Mouse (Mus musculus) left cerebral cortex, postnatal 14 days (tissue): Measurements from ENCODE around the gene Leng9. TPM values are rescaled to one million over a fixed set of nuclear protein-coding genes. Genes with fewer than 3 reads are reported as not detected.

Source experiments
- DNase-seq, 2 experiments: peaks; one replicate each; pipeline ENCODE4 v3.0.0; 2021 to 2022; ENCODE audit warnings: low spot score in 2 of 2, mixed read lengths in 1 of 2
- intact Hi-C: fragments of 180-260 bp; cut with DNase I; formaldehyde crosslinking; loops from one replicate; pipeline ENCODE4 v1.15.1; 2025
- total RNA-seq, 2 experiments: library from RNA; stranded (reverse); gene quantifications; 2 replicates each; pipeline ENCODE4 v1.2.3; 2021

Gene Leng9
- total RNA-seq, 2 experiments from 2014 or later: 6.1 to 6.7 TPM

DNA sequence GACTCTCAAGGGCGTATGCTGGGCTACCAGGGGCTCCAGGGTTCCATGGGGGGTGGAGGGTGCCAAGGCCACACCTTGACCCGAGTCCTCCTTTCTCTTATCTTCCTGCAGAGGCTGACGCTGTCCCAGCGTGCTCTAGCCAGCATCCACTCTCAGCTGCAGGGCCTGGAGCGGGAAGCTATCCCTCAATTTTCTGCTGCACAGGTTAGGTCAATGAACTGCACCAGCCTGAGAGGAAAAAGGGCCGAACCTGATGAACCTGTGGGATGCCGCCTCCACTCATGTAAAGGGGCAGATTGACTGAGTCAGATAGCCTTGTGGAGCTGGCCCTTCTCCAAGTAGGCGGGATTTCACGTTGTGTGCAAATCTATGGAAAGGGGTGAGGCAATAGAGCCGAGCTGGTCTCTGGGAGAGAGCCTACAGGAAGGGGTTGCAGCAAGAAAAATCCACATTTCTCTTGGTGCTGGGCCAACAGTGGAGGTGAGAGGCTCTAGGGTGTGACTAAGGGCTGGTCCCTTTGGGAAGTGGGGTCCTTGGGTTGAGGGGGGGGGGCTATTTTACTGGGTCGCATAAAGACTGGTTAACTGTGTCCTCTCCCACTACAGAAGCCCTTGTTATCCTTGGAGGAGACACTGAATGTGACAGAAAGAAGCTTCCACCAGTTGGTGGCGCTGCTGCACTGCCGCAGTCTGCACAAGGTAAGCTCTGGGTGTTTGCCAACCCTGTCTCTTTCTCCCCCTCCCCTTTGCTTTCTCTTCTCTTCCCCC is 19.3 kb downstream of the Leng9 start:
- peak; percentile 90 to 94 for DNase-seq
- intact Hi-C loops: loop anchor here (5.0 kb wide), 1 partner anchor 296 kb away; no protein-coding TSS in a partner anchor

DNA sequence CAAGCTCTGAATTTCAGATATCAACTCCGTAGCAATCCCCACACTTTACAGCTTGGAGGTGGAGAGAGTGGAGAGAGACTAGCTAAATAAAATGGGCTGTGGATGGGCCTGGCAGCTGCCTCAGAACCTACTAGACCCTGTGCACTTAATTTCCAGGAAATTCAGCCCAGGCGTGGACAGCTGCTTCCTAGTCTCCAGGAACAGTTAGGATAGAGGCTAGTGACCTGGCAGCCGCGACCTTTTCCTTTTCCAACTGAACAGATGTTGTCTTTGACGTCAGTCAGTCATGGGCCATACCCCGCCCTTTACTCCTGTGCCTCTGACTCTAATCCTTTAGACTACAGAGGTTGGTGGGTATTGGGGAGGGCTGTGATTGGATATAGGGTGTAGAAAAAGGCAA is 21.3 kb downstream of the Leng9 start:
- intact Hi-C loops: no loop called here
- no peak for DNase-seq

DNA sequence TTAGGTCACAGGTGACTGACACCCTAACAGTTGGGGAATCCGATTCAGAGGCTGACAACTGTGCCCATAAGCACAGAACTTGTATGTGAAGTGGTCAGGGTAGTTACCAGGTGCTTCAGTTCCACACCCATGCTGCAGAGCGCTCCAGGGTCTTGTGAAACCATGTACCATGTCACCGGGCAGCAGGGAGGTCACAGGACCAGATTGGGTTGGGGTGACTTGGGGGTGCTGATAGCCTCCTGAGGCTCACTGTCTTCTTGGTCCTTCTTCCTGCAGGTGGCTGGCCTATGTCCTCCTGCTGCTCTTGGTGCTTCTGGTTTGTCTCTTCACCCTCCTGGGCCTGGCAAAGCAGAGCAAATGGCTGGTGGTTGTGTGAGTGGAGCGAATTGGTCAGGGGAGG is 22.3 kb downstream of the Leng9 start:
- intact Hi-C loops: no loop called here
- no peak for DNase-seq

DNA sequence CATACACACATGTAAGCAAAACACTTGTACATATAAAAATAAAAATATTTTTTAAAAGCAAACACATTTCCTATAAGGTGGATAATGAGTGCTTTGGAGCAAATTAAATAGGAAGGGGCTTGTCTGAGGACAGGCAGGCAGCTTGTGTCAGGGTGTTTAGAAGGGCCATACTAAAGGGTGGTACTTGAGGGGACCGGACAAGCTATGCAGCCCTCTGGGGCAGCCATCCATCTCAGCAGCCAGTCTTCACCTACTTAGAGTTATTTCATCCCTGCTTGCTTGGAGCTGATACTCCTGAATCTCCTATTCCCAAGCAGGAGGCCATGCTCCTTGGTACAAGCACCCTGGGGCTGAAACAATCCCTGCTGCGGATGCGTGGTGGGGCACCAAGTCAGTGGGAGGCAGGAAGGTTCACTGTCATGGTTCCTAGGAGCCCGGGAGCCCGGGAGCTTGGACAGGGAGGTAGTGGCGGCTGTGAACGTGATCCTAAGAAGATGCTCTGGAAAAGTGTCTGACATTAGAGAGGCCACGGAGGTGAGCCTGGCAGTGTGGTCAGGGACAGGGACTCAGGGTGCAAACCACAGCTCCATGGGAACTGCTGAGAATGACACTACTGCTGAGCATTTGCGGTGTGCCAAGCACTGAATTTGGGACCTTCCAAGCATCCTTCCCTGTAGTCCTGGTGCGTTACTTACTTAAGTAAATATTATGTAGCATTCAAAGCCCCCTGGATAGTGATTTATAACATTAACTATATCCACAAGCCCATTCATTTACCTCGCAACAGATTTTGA is 23.0 kb downstream of the Leng9 start:
- intact Hi-C loops: no loop called here
- no peak for DNase-seq

DNA sequence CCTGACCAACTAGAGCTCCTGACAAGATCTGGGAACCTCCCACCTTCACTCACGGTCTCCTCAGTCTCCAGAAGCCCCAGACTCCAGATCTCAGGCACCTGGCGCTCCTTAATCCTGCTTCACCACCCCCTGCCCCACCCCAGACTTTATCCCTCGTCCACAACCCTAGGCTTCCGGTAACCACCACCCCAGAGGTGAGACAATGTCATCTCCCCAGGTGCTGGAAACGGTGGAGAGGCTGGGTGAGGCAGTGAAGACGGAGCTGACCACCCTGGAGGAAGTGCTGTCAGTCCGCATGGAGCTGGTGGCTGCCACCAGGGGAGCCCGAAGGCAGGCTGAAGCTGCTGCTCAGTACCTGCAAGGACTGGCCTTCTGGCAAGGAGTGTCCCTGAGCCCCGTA is 24.9 kb downstream of the Leng9 start:
- DNase-seq: no peak
- intact Hi-C loops: no loop called here

DNA sequence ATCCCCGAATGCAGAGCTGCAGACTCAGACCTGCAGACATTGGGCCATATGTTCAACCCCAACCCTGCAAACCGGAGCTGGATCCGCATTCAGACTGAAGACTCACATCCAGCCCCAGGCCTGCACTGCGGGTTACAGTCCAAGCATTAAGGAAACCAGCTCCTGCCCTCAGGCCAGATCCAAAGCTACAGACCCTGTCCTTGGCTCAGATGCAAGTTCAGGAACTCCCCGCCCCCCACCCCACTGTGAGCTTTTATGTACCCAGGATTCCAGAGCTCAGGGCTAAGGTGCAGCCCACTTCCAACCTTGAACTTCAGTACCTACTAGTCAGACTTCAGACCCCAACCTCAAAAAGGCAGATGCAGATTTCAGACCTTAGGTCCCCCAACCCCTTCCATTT is 25.3 kb downstream of the Leng9 start:
- intact Hi-C loops: no loop called here
- no peak for DNase-seq

DNA sequence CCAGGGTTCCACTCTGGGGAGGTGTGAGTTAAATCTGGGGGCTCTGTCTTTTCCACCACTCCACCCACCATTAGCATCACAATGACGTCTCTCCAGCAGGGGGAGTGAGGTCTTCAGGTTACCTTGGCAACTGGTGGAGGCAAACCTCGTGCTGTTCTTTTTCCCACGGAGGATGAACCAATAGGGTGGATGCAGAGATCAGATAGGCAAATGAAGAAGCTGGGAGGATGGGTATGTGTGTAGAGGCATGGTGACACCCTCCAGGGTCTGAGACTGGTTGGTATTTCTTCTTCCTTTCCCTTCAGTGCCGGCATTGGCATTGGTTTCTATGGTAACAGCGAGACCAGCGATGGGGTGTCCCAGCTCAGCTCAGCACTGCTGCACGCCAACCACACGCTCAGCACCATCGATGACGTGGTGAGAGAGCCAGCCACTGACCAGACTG is 25.8 kb downstream of the Leng9 start:
- intact Hi-C loops: no loop called here
- peak; percentile 90 to 97 for DNase-seq

DNA sequence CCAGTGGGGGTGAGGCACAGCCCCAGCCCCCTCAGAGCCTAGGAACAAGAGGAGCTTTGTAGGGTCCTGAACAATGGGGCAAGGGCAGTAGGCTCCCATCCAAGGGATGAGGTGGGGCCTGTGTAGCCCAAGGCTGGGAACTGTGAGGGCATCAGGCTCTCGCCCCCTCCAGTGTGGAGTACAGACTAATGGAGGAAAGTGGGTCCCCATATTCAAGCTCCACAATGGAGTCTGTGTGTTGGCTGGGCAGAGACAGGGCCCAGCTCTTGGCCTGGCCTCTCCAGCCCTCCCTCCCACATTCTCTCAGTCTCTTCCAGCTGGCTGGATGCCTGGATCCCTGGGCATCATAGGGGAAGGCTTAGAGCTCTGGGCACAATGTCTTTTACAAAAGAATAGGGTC is 26.4 kb downstream of the Leng9 start:
- intact Hi-C loops: no loop called here
- peak; percentile 76 to 90 for DNase-seq

DNA sequence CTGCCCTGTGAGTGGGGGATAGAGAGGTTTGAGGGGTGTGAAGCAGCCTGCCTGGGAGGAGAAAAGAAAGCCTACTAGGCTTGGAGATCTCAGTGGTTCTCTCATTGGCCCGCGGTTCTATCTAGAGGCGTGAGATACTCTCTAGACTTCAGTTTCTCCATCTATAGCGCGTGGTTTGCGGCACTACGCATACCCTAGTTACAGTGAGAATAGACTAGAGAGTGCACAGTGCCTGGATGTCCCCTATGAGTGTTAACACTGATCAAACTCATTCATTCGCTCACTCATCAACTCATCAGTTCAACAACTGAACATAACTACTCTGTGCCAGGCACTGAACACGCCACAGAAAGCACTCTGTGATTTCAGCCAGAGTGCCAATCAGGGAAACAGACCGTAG is 27.4 kb downstream of the Leng9 start:
- DNase-seq: peak in 1 of 2 experiments; percentile 73
- intact Hi-C loops: no loop called here

DNA sequence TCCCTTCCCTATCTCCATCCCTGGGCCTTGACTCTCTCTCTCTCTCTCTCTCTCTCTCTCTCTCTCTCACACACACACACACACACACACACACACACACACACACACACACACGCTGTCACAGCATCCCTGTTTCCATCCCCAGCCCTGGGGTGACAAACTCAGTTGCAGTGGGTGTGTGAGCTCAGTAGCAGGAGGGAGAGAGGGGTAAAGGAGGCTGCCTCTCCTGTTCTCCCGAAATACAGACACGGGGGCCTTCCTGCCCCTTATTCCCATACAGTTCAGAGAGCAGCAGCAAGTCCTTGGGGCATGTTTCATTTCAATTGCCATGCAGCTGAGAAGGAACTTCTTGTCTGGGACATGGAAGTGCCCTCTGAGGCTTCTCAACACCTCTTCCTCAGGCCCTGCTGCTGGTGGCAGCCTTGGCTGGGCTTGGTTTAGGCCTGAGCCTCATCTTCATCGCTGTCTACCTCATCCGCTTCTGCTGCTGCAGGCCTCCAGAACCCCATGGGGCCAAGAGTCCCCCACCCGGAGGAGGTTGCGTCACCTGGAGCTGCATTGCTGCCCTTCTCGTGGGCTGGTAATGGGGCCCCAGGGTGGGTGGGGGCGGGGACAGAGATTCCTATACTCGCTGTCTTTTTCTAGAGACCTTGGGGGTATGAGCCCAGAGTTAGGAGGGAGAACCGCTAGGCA is 28.0 kb downstream of the Leng9 start:
- intact Hi-C loops: no loop called here
- no peak for DNase-seq

DNA sequence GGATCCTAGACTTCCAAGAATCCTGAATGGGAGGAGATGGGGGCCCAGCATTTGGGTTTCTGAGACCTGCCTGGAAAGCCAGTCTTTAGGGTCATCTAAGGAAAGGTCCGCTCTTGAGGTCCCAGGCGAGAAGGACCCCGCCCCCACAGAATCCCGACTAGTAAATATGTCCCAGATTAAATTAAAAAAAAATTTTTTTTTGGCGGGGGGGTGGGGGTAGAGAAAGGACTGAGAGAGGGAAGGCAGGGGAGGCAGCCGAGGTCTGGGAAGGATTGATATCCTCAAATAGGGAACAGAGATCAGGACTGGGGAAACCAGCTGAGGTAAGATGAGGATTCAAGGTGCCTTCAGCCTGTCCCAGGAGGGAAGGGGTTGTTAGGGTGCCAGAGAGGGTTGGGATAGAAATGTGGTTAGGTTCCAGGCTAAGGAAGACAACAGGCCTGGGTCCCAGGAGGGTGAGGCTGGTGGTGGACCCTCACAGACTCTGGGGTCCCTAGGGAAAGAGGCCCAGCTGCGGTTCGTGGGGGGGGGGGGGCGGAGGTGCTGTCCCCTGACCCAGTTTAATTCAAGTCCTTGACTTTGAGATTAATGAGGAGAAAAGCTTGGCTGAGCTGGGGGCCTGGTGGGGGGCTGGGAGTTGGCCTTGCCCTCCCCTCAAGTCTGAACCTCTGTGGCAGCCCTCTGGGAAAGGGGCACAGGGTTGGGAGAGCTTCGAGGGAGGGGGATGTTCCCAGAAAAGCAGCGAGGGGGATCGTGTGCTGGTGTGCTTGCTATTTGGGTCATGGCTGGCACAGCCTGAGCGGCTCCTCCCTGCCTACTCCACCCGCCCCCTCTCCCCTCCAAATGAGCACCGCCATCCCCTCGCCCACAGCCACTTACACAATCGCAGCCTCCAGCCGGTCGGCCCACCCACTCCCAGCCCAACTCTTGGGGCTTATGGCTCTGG is 29.9 kb downstream of the Leng9 start:
- intact Hi-C loops: loop anchor here (2.0 to 5.0 kb wide), 2 partner anchors 31 to 93 kb away; no protein-coding TSS in a partner anchor

DNA sequence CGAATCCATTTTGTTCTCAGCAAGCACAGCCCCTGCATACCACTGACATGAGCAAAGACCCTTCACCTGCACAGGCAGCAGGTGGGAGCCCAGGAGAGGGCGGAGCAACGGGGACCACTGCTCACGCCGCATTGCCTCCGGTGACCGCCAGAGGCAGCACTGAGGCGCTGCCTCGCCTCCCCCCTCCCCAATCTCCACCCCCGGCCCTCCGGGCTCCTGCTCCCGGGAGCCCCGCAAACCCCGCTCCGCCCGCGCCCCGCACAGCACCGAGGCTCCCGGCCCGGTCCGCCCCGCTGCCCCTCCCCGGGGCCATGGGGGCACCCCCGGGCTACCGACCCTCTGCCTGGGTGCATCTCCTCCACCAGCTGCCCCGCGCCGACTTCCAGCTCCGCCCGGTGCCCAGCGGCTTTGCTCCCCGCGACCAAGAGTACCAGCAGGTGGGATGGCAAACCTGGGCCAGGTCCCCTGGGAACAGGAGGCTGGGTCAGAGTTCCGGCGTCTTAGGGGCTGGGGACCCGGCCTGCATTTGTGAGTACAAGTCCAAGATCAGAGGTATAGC is 30.8 kb downstream of the Leng9 start, which contains the start of gene Ttyh1:
Gene Ttyh1, plus strand, starts transcription at position 65 of the 559 bp plus-strand sequence.
- peak; percentile 73 to 79 for DNase-seq
- intact Hi-C loops: loop anchor here (2.0 to 5.0 kb wide), 2 partner anchors 31 to 92 kb away; no protein-coding TSS in a partner anchor

More for the DNA sequence above, 29.9 kb downstream of the Leng9 start:
- peak; percentile 72 to 84 for DNase-seq

DNA sequence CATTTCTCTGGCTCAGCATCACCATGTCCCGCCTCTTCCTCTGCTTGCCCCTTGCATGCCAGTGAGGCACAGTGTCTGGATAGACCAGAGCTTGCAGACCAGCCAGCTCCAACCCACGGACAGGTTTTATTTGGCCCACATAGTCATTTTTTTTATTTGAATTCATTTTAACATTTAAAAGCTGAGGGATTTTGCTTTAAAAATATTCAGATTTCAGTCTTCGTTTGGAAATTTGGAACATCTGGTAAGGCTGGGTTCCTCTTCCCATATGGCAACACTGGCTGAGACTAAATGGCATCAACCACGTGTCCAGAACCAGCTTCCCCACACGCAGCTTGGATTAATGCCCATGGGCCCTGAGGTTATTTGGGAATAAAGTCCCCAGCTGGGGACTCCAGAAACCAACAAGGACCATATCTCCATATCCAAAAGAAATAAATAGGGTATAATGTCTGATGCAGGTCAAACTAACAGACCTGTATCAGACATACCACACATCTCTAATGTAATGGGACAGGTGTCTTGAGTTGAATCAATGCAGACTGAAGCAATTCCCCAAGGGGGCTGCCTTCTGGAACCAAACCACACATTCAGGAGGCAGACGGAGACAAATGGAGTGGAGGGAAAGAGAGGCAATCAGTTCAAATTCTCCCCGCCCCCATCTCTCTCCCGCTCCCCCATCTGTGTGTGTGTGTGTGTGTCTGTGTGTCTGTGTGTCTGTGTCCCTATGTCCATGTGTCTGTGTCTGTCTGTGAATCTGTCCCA is 32.9 kb downstream of the Leng9 start:
- intact Hi-C loops: loop anchor here (5.0 kb wide), 1 partner anchor 90 kb away; no protein-coding TSS in a partner anchor
- peak in 1 of 2 experiments; percentile 50 for DNase-seq

DNA sequence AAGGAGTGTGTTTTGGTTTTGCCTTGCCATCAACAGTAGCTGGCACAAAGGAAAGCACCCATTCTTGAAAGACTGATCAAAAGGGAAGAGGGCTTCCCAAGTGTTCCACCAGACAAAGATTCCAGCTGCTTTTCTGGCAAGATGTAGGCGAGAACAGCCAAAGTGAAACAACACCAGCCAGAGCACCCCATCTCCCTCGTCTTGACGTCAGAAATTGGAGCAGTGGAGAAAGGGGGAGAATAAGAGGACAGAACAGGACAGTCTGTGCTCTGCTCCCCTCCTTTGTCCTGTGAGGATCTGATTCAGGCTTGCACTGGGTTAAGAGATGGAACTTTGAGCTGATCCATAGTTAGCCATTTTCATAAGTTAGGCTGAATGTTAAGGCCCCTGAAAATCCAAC is 38.4 kb downstream of the Leng9 start:
- peak in 1 of 2 experiments; percentile 56 for DNase-seq
- intact Hi-C loops: no loop called here

DNA sequence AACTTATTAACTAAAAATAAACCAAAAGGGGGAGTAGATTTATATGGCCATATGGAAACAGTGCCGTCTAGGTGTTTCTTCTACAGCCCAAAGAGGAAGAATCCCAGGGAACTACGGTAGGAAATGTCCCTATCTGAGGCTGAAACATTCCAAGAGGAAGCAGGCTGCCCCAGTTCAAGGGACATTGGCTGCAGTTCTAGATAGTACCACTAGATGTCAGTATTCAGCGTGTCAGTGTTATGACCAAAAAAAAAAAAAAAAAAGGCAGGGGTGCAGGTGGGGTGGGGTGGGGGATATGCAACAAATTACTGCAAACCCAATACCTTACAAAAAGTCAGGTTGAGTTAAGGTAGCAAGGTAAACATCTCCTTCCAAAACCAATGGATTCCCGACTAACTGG is 46.8 kb downstream of the Leng9 start:
- intact Hi-C loops: no loop called here
- peak in 1 of 2 experiments; percentile 57 for DNase-seq

DNA sequence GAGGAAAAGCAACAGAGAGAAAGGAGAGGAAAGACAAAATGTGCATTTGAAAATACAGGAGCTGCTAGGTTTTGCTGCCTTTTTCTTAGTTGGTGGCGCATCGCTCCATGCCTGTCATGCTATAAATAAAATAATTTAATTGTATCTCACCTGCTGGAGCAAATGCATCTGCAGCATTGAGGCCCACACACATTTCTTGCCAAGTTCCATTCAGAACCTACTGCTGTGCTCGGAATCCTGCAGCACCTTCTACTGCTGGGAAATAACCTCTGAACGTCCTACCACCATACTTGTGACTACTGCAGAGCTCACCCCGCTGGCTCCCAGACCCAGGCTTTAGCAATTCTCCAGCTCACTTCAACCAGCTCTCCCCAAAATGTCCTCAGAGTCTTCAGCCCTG is 49.0 kb downstream of the Leng9 start:
- intact Hi-C loops: no loop called here

DNA sequence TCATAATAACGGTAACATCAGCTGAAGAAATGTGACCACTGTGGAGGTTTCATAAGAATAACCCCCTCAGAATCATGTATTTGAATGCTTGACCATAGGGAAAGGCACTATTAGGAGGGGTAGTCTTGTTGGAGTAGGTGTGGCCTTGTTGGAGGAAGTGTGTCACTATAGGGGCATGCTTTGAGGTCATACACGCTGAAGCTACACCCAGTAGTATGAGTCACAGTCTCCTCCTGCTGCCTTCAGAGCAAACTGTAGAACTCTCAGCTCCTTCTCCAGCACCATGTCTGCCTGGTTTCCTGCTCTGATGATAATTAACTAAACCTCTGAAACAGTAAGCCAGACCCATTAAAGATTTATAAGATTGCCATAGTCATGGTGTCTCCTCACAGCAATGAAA is 51.3 kb downstream of the Leng9 start:
- intact Hi-C loops: loop anchor here (10.0 kb wide), 1 partner anchor 74 kb away; no protein-coding TSS in a partner anchor
- DNase-seq: no peak

More for the DNA sequence above, 49.0 kb downstream of the Leng9 start:
- DNase-seq: peak in 1 of 2 experiments; percentile 35
